Mouse (Mus musculus) cerebellum, postnatal 4 days (tissue): ENCODE results near the gene Krtap9-5.

Source experiments
- DNase-seq, 2 experiments: peaks; one replicate each; pipeline ENCODE4 v3.0.0; 2022; ENCODE audit warnings: low spot score in 2 of 2, mixed read lengths in 1 of 2

Gene Krtap9-5

DNA sequence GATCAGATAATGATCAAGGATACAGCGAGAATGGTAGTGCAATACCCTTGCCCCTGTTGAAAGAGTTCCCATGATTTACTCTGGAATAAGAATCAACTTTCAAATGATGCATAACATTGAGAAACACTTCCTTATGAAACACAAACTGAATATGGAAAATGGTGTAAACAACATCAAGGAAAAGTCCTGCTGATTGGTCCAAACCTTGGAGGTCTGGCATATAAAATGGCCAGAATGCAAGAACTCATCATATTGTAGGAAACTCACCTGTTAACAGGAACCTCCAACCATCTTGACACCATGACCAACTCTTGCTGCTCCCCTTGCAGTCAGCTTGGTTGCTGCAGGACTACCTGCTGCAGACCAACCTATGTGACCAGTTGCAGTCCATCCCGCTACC, at the start of gene Krtap9-5:
Gene Krtap9-5, plus strand, starts transcription at position 301 of the 400 bp plus-strand sequence.
- DNase-seq: no peak

DNA sequence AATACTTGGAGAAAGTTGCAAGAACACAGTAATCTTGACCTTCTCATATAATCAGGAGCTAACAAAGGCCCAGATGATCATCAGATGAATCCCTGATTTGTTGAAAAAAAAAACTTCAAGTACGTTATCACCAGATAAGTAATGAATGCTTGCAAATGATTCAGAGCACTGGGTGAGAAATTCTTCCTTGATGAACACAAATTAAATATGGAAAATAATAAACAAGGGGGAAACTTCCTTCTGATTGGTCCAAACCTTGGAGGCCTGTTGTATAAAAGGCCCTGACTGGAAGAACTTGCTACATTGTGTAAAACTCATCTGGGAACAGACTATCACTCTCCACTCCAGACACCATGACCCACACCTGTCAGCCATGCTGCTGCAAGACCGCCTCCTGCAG, 40.7 kb upstream of the Krtap9-5 start, which contains the start of gene Krtap31-1:
Gene Krtap31-1, plus strand, starts transcription at position 301 of the 400 bp plus-strand sequence.
- no peak for DNase-seq

DNA sequence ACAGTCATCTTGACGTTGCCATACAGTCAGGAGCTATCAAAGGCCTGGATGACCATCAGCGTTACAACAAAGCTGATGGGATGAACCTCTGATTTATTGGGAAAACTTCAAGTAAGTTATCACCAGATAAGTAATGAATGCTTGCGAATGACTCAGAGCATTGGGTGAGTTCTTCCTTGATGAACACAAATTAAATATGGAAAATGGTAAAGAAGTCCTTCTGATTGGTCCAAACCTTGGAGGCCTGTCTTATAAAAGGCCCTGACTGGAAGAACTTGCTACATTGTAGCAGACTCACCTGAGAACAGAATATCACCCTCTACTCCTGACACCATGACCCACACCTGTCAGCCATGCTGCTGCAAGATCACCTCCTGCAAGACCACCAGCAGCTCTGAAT, 33.8 kb upstream of the Krtap9-5 start, which contains the start of gene Gm11565:
Gene Gm11565, plus strand, starts transcription at position 301 of the 400 bp plus-strand sequence.
- DNase-seq: no peak

DNA sequence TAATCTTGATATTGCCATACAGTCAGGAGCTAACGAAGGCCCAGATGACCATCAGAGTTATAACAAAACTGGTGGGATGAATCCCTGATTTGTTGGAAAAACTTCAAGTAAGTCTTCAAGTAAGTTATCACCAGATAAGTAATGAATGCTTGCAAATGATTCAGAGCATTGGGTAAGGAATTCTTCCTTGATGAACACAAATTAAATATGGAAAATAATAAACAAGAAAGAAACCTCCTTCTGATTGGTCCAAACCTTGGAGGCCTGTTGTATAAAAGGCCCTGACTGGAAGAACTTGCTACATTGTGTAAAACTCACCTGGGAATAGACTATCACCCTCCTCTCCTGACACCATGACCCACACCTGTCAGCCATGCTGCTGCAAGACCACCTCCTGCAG, 12.3 kb upstream of the Krtap9-5 start, which contains the start of gene Krtap31-2:
Gene Krtap31-2, plus strand, starts transcription at position 301 of the 400 bp plus-strand sequence.
- no peak for DNase-seq

DNA sequence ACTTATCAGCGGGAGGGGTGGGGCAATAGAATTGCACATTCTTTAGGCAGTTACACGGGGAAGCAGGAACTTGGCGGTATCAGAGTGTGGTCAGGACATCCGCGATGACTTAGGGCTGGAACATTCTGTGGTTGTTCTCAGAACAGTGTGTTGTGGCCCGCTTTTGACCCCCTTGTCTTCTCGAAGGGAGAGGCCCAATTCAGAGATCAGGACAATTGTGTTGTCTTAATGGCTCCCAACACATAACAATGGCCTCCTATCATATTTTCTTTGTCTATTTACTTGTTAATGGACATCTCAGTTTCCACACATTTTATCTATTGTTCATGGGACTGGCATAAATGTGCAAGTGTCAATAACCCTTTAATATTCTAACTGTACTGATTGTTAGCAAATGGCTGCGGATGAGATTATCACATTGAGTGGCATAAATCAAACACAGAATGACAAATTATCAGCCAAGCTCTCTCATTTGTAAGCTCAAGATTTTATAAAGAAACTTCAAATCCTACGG, 10.5 kb upstream of the Krtap9-5 start:
- DNase-seq: no peak

DNA sequence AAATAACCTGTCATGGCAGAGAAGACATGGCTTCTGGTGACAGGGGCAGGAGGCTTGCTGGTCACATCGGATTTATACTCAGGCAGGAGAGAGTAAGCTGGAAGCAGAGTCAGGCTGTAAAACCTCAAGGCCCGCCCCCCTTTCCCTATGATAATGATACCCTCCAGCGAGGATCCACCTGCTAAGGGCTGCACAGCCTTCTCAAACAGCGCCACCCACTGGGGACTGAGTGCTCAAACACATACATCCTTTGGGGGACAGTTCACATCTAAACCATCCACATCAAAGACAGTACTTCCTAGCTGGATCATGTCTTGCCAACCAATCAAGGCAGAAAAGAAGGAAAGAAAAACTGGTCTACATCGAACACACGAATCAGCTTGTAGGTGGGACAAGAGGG, 15.9 kb downstream of the Krtap9-5 start:
- no peak for DNase-seq

DNA sequence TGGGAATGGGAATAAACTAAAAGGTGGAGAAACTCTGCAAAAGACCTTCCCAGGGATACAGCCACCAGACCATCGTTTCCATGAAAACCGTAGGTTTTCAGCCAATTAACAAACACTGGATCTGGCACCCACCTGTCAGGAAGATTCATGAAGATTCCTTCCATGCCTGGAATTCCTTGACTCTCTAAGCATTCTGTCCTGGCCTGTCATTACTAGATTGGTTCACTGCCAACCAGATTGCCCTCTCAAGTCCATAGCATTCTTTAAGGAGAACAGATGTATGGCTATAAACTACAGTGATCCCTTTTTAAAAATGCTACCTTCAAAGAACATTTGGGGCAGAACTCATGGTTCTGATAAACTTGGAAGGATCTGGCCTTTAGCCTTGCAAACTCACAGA, 17.7 kb downstream of the Krtap9-5 start:
- no peak for DNase-seq

DNA sequence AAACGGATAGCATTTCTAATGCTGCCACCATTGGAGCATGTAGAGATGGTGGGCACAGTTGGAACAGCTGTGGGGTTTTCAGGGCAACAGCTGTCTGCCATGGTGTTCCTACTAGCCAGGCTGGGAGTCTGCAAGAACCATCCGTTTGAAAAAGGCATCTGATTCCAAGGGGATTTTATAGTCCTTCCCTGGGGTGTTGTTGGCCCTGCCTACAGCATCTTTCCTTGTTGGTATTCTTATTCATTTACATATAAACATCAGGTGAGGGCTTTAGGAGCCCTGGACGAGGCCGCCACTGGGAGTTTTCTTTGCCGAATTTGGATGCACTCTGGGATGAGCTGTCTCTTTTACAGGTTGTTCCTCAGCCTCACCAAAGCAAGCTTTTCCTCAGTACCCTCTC, 30.7 kb downstream of the Krtap9-5 start, which contains the start of gene Krtap29-1:
Gene Krtap29-1, minus strand, starts transcription at position 101 of the 400 bp plus-strand sequence.
- no peak for DNase-seq

DNA sequence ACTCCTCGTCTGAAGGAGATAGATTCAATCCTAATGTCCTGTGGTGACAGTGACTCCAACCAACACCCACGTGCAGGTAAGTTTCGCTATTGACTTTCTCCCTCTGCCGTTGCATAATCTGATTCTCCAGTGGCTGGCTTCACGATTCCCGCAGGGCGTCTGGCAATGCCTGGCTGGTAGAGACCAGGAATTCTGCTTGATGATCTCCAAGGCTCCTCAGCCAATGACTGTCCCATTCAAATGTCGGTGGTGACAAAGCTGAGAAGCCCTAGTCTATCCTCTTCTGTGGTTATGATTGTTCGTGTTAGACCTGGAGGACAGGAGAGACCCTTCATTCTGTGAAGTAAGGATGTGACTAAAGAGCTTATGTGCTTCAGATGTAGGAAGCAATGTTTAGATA, 34.5 kb downstream of the Krtap9-5 start:
- DNase-seq: no peak

DNA sequence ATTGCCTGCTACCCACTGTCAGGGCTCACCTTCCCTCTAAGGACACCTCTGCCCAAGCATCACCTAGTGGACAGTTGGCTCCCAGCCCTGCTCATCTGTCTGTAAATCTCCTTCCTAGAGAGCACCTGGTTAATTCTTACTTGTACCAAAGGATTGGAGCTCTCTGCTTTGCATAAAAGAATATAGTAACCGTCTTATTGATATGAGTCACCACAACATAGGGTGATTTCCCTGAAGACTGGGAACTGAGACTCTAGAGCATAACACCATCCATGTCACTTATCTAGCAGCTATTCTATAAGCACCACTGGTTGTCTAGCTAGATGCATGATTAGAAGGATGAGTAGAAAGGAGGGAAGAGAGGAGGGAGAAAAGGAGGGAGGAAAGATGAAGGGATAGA, 35.2 kb downstream of the Krtap9-5 start:
- DNase-seq: no peak

DNA sequence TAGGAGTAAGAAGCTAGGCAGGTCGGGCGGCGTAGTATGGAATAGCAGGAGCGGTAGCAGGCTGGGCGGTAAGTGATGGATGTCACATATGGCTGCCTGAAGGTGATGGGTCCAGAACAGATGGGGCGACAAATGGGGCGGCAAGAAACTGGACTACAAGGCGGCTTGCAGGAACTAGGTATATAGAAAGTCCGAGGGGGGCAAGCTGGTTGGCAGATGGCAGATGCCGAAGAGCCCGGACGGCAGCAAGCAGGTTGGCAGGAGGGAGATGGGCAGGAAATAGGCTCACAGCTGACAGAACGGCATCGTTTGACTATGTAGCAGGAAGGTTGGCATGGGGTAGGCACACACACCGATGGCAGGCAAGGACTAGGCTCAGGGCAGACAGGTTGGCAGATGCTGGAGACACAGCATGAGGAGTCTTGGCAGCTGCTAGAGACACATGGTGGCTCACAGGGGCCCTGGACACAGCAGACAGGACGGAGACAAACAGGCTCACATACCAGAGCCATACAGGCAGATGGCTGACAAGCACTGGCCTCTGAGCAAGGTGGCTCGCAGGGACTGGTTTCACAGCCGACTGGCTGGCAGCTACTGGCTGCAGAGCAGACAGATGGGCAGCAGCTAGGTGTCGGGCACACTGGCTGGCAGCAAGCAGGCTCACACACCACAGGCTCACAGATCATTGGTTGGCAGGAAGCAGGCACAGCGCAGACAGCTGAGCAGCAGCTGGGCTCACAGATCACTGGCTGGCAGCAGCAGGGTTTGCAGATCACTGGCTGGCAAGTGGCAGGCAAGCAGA, 37.2 kb downstream of the Krtap9-5 start:
- DNase-seq: peak; percentile 22 to 50

DNA sequence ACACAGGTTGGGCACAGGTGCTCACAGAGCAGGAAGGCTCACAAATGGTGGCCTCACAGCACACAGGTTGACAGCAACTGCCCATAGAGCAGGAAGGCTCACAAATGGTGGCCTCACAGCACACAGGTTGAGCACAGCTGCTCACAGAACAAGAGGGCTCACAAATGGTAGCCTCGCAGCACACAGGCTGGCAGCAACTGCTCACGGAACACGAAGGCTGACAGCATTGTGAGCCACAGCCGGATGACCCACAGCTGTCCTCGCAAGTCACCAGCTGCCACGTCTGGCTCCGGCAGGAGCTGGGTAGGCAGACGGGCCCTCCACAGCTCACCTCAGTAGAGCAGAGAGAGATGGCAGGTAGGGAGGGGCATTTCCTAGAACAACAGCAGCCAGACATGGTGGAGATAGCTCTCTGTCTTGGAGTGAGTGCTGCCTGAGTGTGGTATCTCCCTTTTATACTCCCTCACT, 37.9 kb downstream of the Krtap9-5 start, which contains the start of gene Krtap16-1:
Gene Krtap16-1, minus strand, starts transcription at position 418 of the 468 bp plus-strand sequence.
- no peak for DNase-seq

DNA sequence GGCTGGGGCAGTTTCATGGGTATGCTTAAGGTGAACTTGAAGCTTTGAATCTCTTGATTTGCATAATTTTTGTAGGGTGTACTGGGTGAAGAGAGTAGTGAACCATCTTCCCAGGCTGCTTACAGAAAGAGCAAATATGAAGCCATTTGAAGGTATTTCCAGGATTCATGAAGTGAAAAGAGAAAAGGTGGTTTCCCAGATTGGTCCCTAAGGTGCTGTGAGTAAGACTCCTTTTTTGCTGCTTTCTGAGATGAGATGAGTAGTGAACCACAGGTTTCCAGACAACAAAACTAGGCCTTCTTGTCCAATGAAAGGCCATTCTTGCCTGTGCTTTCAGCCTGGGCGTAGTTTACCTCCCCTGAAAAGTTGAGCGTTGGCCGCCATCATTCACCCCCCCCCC, 40.3 kb downstream of the Krtap9-5 start:
- no peak for DNase-seq

DNA sequence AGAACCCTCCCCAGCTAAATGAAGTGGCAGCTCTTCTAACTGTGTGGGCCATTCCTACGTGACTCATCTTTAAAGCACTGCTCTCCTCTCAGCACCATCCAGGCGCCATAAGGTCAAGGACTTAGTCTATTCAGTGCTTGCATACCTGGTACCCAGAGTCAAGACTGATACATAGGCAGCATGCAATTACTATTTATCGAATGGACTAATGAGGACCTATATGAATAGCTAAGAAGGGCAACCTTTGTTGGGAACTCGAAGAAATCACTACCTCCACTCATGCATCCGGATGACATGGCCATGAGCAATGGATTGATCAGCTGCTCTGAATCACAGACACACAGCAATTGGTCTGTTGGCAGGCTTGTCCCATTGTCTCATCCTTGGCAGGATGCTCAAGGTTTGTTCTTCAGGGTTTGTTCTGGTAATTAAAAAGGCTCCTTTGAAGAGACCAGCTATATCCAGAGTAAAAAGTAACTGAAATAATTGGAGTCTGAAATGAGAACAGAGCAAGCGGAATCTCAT, 41.7 kb downstream of the Krtap9-5 start:
- no peak for DNase-seq

DNA sequence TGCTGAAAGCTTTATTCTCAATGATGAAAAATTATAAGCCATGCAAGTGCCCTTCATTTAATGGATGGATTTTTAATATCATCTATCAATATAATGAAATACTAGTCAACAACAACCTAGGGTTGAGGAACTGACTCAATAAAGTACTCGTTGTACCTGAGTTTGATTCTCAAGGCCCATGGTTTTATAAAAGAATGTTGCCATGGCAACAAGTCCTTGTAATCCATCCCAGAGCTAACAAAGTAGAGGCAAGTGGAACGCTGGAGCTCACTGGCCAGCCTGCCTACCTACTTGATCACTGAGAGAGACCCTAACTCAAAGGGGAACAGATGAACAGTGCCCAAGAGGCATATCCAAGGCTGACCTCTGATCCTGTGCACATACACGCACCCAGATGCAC, 42.3 kb downstream of the Krtap9-5 start:
- no peak for DNase-seq

DNA sequence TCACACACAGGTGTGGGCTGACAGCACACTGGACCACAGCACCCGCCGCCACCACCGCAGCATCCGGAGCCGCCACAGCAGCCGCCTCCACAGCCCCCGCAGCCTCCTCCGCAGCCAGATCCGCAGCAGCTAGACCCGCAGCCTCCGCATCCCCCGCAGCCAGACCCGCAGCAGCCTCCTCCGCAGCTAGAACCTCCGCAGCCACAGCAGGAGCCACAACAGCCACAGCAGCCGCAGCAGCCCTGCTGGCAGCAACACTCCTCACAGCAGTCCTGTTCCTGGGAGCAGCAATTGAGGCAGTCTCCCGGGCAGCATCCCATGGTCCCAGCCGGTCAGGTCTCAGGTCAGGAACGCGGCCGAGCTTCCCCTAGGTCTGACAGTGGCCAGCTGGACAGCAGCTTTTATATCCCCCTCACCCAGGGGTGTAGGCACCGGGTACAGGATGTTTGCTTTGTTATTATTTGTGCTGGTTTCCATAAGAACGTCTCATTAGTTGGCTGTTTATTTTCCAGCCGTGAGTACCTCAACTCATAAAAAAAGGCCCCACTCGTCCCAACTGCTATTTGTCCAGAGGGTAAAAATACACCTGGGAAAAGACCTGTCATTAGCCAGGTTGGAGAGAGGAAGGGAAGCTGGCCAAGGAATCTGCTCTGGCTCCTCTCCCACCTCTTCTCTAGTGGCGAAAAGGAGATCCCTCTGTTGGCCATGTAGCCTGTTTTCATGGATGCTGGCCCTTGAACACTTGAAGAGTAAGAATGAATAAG, 45.5 kb downstream of the Krtap9-5 start, which contains the start of gene Krtap17-1:
Gene Krtap17-1, minus strand, starts transcription at position 375 of the 764 bp plus-strand sequence.
- no peak for DNase-seq

DNA sequence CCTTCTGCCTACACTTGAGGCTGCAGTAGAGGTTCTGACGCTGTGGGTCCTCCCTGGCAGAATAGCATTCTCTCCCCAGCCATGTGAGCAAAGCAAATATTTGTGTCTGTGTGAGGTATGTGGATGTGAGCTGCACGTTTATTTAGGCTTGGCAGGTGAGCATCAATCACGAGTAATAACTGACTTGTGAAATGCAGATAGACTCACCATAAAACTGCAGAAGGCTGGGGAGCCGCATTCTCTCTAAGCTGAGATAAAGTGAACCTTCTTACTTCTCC, 46.0 kb downstream of the Krtap9-5 start:
- DNase-seq: no peak

DNA sequence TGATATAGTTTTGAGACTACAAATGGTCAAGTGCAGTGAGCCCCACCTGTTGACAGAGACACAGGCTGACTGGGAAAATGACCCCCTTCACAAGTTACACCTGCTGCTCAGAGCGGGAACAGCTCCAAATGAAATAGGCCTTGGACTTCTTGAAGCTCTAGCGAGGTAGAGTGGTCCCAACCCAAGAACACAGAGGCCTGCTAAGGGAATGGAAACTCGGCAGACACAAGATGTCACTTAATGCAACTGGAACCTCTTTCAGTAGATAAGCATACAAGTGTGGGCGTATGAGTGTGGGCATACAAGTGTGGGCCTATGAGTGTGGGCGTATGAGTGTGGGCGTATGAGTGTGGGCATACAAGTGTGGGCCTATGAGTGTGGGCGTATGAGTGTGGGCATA, 50.8 kb downstream of the Krtap9-5 start:
- no peak for DNase-seq
